Mouse (Mus musculus): Measurements from ENCODE around the gene Tln1. TPM values are rescaled to one million over a fixed set of nuclear protein-coding genes. Genes with fewer than 3 reads are reported as not detected.

Tln1 gene
- polyA plus RNA-seq, 1 experiment from 2014 or later: 57.8 TPM

DNA sequence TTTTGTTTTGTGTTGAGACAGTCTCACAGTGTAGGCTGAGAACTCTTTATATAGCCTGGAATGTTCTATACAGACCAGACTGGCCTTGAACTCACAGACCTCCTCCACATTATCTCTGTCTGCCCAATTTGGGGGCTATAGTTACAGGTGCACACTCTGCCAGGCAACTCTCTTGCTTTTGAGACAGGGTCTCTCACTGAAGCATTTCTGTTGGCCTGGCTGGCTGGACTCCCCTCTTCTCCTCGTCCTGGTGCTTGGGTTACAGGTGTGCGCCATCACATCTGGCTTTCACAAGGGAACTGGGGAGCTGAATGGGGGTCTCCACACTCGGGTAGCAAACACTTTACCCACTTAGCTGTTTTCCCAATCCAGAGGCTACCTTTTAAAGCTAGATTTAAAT, 29.5 kb upstream of the Tln1 start:
- no peaks in the 10 kb centered on the region for H3K27me3 ChIP-seq (ENCODE audit: control insufficient read depth, insufficient read depth, low read length)
- no peak overlapping the region for H3K9ac ChIP-seq (replicated peaks; ENCODE audit: low read depth, low read length)
- no peak for ATAC-seq (ENCODE audit: low read depth)
- WGBS: 82% methylated on average over 3 of the region's 3 CpGs
- H3K9me3 ChIP-seq (ENCODE audit: control insufficient read depth, low read length): no peaks in the 10 kb centered on the region
- no peak overlapping the region for H3K4me3 ChIP-seq (ENCODE audit: low read depth, low read length)
- no peaks in the 10 kb centered on the region for H3K4me1 ChIP-seq (ENCODE audit: control insufficient read depth, insufficient read depth, low read length)
- no peaks in the 10 kb centered on the region for H3K36me3 ChIP-seq (ENCODE audit: control insufficient read depth, insufficient read depth, low read length)
- no peak overlapping the region for H3K4me2 ChIP-seq (ENCODE audit: low read depth, low read length)
- H3K27ac ChIP-seq (ENCODE audit: low read depth, low read length): no peak overlapping the region

DNA sequence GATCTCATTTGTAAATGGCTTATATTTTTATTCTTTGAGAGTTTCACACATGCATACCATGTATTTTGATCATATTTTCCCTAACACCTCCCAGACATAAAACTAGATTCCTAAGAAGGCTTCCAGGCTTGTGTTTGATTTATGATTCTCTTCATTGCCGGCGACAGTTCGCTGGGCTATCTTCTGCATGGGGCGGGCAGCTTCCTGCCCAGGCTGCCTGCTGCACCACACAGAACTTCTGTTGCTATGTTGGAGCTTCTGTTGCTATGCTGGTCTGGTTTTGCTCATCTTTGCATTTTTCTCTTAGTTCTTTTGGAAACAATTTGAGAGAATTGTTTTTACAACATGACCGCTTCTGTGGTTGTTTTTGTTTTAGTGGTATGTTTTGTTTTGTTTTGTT, 29.1 kb upstream of the Tln1 start:
- Histone ChIP-seq H3K27ac (ENCODE audit: low read depth, low read length) (no peak overlapping the region), H3K4me3 (ENCODE audit: low read depth, low read length) (no peak overlapping the region), H3K9me3 (ENCODE audit: control insufficient read depth, low read length) (no peaks in the 10 kb centered on the region), H3K4me2 (ENCODE audit: low read depth, low read length) (no peak overlapping the region), H3K27me3 (ENCODE audit: control insufficient read depth, insufficient read depth, low read length) (no peaks in the 10 kb centered on the region), H3K36me3 (ENCODE audit: control insufficient read depth, insufficient read depth, low read length) (no peaks in the 10 kb centered on the region), H3K4me1 (ENCODE audit: control insufficient read depth, insufficient read depth, low read length) (no peaks in the 10 kb centered on the region), H3K9ac (replicated peaks; ENCODE audit: low read depth, low read length) (no peak overlapping the region)
- no peak for ATAC-seq (ENCODE audit: low read depth)
- WGBS: 69% methylated on average over 5 of the region's 5 CpGs

DNA sequence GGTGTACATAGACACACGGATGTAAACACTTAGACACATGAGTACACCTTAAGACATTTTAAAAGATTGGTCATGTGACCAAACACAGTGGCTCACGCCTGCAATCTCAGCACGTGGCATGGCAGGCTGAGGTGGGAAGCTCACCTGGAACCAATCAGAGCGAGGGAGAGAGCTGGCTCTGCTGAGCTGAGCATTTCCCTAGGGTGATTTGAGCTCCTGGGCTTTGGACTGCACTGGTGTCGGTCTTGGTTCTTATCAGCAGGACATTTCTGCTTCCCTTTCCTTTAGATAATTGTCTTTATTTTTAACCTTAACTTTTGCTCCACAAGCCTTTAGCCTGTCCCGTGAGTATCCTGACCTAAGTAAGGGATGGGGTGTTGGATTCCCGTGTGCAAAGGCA, 25.2 kb upstream of the Tln1 start:
- Histone ChIP-seq H3K27ac (ENCODE audit: low read depth, low read length) (no peak overlapping the region), H3K36me3 (ENCODE audit: control insufficient read depth, insufficient read depth, low read length) (peaks cover 10% of the 10 kb centered on the region), H3K9me3 (ENCODE audit: control insufficient read depth, low read length) (no peaks in the 10 kb centered on the region), H3K4me1 (ENCODE audit: control insufficient read depth, insufficient read depth, low read length) (no peaks in the 10 kb centered on the region), H3K27me3 (ENCODE audit: control insufficient read depth, insufficient read depth, low read length) (no peaks in the 10 kb centered on the region), H3K9ac (replicated peaks; ENCODE audit: low read depth, low read length) (no peak overlapping the region), H3K4me2 (ENCODE audit: low read depth, low read length) (no peak overlapping the region), H3K4me3 (ENCODE audit: low read depth, low read length) (no peak overlapping the region)
- no peak for ATAC-seq (ENCODE audit: low read depth)
- 70% methylated on average over 7 of the region's 7 CpGs for WGBS

GRCm38 (mm10) chr4:43586411-43586810, 23.9 kb upstream of the Tln1 start:
- WGBS: 79% methylated on average over 8 of the region's 8 CpGs
- Histone ChIP-seq H3K4me1 (ENCODE audit: control insufficient read depth, insufficient read depth, low read length) (no peaks in the 10 kb centered on the region), H3K4me2 (ENCODE audit: low read depth, low read length) (no peak overlapping the region), H3K4me3 (ENCODE audit: low read depth, low read length) (no peak overlapping the region), H3K9ac (replicated peaks; ENCODE audit: low read depth, low read length) (no peak overlapping the region), H3K27ac (ENCODE audit: low read depth, low read length) (no peak overlapping the region), H3K9me3 (ENCODE audit: control insufficient read depth, low read length) (no peaks in the 10 kb centered on the region), H3K27me3 (ENCODE audit: control insufficient read depth, insufficient read depth, low read length) (no peaks in the 10 kb centered on the region), H3K36me3 (ENCODE audit: control insufficient read depth, insufficient read depth, low read length) (peaks cover 21% of the 10 kb centered on the region)
- no peak for ATAC-seq (ENCODE audit: low read depth)

GRCm38 (mm10) chr4:43585682-43586081, 23.2 kb upstream of the Tln1 start:
- no peaks in the 10 kb centered on the region for H3K4me1 ChIP-seq (ENCODE audit: control insufficient read depth, insufficient read depth, low read length)
- H3K27ac ChIP-seq (ENCODE audit: low read depth, low read length): no peak overlapping the region
- no peak overlapping the region for H3K9ac ChIP-seq (replicated peaks; ENCODE audit: low read depth, low read length)
- ATAC-seq (ENCODE audit: low read depth): no peak
- H3K4me2 ChIP-seq (ENCODE audit: low read depth, low read length): no peak overlapping the region
- H3K36me3 ChIP-seq (ENCODE audit: control insufficient read depth, insufficient read depth, low read length): peaks cover 22% of the 10 kb centered on the region
- H3K27me3 ChIP-seq (ENCODE audit: control insufficient read depth, insufficient read depth, low read length): no peaks in the 10 kb centered on the region
- no peaks in the 10 kb centered on the region for H3K9me3 ChIP-seq (ENCODE audit: control insufficient read depth, low read length)
- no peak overlapping the region for H3K4me3 ChIP-seq (ENCODE audit: low read depth, low read length)
- WGBS: 60% methylated on average over 10 of the region's 10 CpGs

DNA sequence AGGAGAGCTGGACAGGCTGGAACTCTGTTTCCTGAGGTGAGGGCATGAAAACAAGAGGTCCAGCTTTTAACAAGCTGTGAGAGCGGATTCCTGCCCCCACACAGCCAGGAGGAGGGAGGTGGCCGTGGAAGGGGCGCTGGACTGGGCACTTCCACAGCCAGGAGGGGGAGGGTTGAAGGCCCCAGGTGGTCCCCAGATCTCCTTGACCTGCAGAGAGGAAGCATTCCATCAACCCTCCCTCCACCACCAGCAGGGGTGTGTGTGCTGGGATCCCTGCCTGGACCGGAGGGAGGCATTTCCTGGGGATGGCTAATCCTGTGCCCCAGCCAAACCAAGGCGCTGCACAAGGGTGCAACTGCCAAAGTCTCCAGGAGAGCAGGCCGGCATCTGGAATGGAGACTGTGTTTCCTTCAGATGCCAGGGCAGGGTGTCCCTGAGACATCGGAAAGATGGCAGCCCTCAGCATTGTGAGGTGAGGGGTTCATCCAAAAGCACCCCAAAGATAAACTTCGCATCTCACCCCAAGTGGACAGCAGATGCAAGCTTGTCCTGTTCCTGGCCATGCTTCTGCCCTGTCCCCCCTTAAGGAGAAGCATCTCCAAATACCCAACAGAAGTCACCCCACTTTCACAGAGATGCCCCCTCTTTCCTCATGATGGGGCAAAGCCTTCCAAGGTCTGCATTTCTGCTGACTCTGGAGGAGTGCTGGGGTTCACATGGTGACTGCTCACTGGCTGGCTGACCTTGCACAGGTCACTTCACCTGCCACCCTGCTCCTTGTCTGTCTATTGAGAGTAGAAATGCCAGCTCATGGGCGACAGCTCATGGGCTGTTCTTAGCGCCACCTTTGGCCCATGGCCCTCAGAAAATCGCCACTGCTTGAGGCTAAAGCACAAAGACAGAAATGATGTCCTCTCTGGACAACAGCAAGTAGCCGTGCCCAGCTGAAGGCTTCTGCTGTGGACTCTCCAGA, 22.2 kb upstream of the Tln1 start, which contains the start of gene Msmp:
Gene Msmp (minus strand): TSS at position 51 of the 973 bp plus-strand sequence.
- H3K9ac ChIP-seq (replicated peaks; ENCODE audit: low read depth, low read length): no peak within 1 kb of the TSS
- H3K27ac ChIP-seq (ENCODE audit: low read depth, low read length): no peak within 1 kb of the TSS
- H3K4me1 ChIP-seq (ENCODE audit: control insufficient read depth, insufficient read depth, low read length): peaks cover 2% of the 10 kb centered on the region; the same call in 1 of the 2 replicates
- H3K9me3 ChIP-seq (ENCODE audit: control insufficient read depth, low read length): no peaks in the 10 kb centered on the region
- H3K36me3 ChIP-seq (ENCODE audit: control insufficient read depth, insufficient read depth, low read length): peaks cover 22% of the 10 kb centered on the region
- no peaks in the 10 kb centered on the region for H3K27me3 ChIP-seq (ENCODE audit: control insufficient read depth, insufficient read depth, low read length)
- no peak within 1 kb of the TSS for H3K4me2 ChIP-seq (ENCODE audit: low read depth, low read length)
- ATAC-seq (ENCODE audit: low read depth): no peak
- no peak within 1 kb of the TSS for H3K4me3 ChIP-seq (ENCODE audit: low read depth, low read length)
- WGBS: 78% methylated on average over 12 of the region's 12 CpGs

DNA sequence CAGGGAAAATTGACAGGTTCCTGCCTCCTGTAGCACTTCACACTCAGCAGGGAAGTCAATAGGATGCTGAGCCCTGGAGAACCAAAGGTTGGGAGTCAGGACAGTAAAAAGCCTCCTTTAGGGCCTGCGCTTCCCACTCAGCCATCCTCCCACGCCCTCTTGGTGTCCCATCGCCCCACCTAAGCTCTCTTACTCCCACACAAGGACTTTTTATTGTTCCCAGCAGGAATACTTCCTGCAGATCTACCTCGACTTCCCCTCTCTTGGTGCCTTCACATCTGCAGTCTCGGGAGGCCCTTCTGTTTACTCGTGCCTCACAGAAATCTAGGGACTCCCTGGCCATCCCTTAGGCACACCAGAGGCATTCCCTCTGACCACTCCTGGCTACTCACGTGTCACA, 20.9 kb upstream of the Tln1 start:
- H3K4me2 ChIP-seq (ENCODE audit: low read depth, low read length): no peak overlapping the region
- ATAC-seq (ENCODE audit: low read depth): no peak
- no peak overlapping the region for H3K9ac ChIP-seq (replicated peaks; ENCODE audit: low read depth, low read length)
- H3K4me3 ChIP-seq (ENCODE audit: low read depth, low read length): no peak overlapping the region
- 73% methylated on average over 7 of the region's 7 CpGs for WGBS
- H3K27me3 ChIP-seq (ENCODE audit: control insufficient read depth, insufficient read depth, low read length): no peaks in the 10 kb centered on the region
- no peak overlapping the region for H3K27ac ChIP-seq (ENCODE audit: low read depth, low read length)
- H3K36me3 ChIP-seq (ENCODE audit: control insufficient read depth, insufficient read depth, low read length): peaks cover 22% of the 10 kb centered on the region
- no peaks in the 10 kb centered on the region for H3K9me3 ChIP-seq (ENCODE audit: control insufficient read depth, low read length)
- H3K4me1 ChIP-seq (ENCODE audit: control insufficient read depth, insufficient read depth, low read length): peaks cover 7% of the 10 kb centered on the region

DNA sequence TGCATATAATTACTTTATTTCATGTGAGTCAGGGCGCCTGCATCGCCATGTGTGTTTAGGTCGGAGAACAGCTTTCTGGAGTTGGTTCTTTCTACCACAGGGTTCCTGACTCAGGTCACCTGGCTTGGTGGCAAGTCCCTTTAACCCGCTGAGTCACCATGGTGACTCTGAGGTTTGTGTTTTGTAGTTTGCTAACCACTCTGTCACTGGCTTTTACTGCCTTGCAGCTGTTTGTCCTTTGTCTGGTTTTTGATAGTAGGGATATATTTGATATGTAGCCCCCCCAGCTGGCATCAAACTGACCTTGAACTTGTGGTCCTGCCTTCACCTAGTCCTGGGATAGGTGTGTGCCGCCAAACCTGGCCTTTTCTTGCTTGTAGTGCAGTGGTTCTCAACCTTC, 19.8 kb upstream of the Tln1 start:
- Histone ChIP-seq H3K4me1 (ENCODE audit: control insufficient read depth, insufficient read depth, low read length) (peaks cover 14% of the 10 kb centered on the region), H3K36me3 (ENCODE audit: control insufficient read depth, insufficient read depth, low read length) (peaks cover 22% of the 10 kb centered on the region), H3K27ac (ENCODE audit: low read depth, low read length) (no peak overlapping the region), H3K4me3 (ENCODE audit: low read depth, low read length) (no peak overlapping the region), H3K9ac (replicated peaks; ENCODE audit: low read depth, low read length) (no peak overlapping the region), H3K27me3 (ENCODE audit: control insufficient read depth, insufficient read depth, low read length) (no peaks in the 10 kb centered on the region), H3K9me3 (ENCODE audit: control insufficient read depth, low read length) (no peaks in the 10 kb centered on the region), H3K4me2 (ENCODE audit: low read depth, low read length) (no peak overlapping the region)
- no peak for ATAC-seq (ENCODE audit: low read depth)
- WGBS: 96% methylated on average over 5 of the region's 5 CpGs

GRCm38 (mm10) chr4:43581381-43581780, 18.9 kb upstream of the Tln1 start:
- no peak for ATAC-seq (ENCODE audit: low read depth)
- WGBS: 95% methylated on average over 12 of the region's 12 CpGs

More at GRCm38 (mm10) chr4:43581381-43581780, 18.9 kb upstream of the Tln1 start:
- Histone ChIP-seq H3K4me3 (ENCODE audit: low read depth, low read length) (no peak overlapping the region), H3K36me3 (ENCODE audit: control insufficient read depth, insufficient read depth, low read length) (peaks cover 22% of the 10 kb centered on the region), H3K9me3 (ENCODE audit: control insufficient read depth, low read length) (no peaks in the 10 kb centered on the region), H3K27ac (ENCODE audit: low read depth, low read length) (no peak overlapping the region), H3K4me1 (ENCODE audit: control insufficient read depth, insufficient read depth, low read length) (peaks cover 23% of the 10 kb centered on the region), H3K27me3 (ENCODE audit: control insufficient read depth, insufficient read depth, low read length) (no peaks in the 10 kb centered on the region), H3K9ac (replicated peaks; ENCODE audit: low read depth, low read length) (no peak overlapping the region), H3K4me2 (ENCODE audit: low read depth, low read length) (no peak overlapping the region)
